Comparison of ENCODE assay signal across 13 mouse cellular contexts in genomic region chr13:81236758-81237395, GRCm38 (mm10).
"Had no signal": no experiment of that assay in that cellular context is flagged by ENCODE, and none has a peak within 500 bp of the region (broad histone marks: within the 10 kb centered on the region; RNA-seq: fewer than 3 reads in every experiment).

No protein-coding gene starts in this region.

- H3K36me3 ChIP-seq: kidney, embryonic 15.5 days; liver, embryonic 13.5 days; neural tube, embryonic 13.5 days had no signal

- H3K4me3 ChIP-seq: kidney, embryonic 15.5 days; liver, embryonic 13.5 days; neural tube, embryonic 13.5 days had no signal

- H3K27me3 ChIP-seq: kidney, embryonic 15.5 days; liver, embryonic 13.5 days; neural tube, embryonic 13.5 days had no signal

- H3K9ac ChIP-seq: kidney, embryonic 15.5 days; liver, embryonic 13.5 days; neural tube, embryonic 13.5 days had no signal

- DNase-seq: kidney, adult 8-10 months; kidney, postnatal 10 days; kidney, postnatal 36 days; liver, embryonic 13.5 days; lung, adult 2 months; lung, postnatal 14 days; lung, postnatal 4 days; midbrain, embryonic 14.5 days; thymus, adult 18-20 months; thymus, postnatal 36 days had no signal

- H3K4me2 ChIP-seq: kidney, embryonic 15.5 days; liver, embryonic 13.5 days; midbrain, embryonic 11.5 days; neural tube, embryonic 13.5 days had no signal

- H3K9me3 ChIP-seq: kidney, embryonic 15.5 days; liver, embryonic 13.5 days; neural tube, embryonic 13.5 days had no signal

- H3K4me1 ChIP-seq: liver, embryonic 13.5 days had no signal

- H3K27ac ChIP-seq: kidney, embryonic 15.5 days; liver, embryonic 13.5 days; neural tube, embryonic 13.5 days had no signal
